Mouse (Mus musculus) ovary, adult 10 weeks (tissue): Measurements from ENCODE around the gene Catspere2. TPM values are rescaled to one million over a fixed set of nuclear protein-coding genes. Genes with fewer than 3 reads are reported as not detected.

Experiments used
- polyA plus RNA-seq: library from polyadenylated mRNA; stranded (reverse); fragments of 350-450 nt; fragmentation: Illumina TruSeq; extraction: RNeasy Lipid Tissue Mini Kit (QIAGEN cat#74804); gene quantifications from one replicate; pipeline ENCODE4 v1.2.3, GENCODE M21; 2014

Catspere2 gene
- polyA plus RNA-seq, result 2.2 TPM

GRCm38 (mm10) chr1:177983024-177983450 lies at the start of gene Catspere2:
Gene Catspere2 (plus strand): TSS chr1:177983423.

GRCm38 (mm10) chr1:178187216-178187791 lies 204.1 kb downstream of the Catspere2 start, which contains the start of gene Desi2:
Gene Desi2 (plus strand): TSS chr1:178187417.

Other genes starting within 250 kb of the Catspere2 start
- 291 TPM for gene Adss, start 186.9 kb upstream of the Catspere2 start, polyA plus RNA-seq
- gene Desi2, start 204.0 kb downstream of the Catspere2 start, polyA plus RNA-seq, result 74.7 TPM